Mouse (Mus musculus): ENCODE results near the gene Oma1.

DNA sequence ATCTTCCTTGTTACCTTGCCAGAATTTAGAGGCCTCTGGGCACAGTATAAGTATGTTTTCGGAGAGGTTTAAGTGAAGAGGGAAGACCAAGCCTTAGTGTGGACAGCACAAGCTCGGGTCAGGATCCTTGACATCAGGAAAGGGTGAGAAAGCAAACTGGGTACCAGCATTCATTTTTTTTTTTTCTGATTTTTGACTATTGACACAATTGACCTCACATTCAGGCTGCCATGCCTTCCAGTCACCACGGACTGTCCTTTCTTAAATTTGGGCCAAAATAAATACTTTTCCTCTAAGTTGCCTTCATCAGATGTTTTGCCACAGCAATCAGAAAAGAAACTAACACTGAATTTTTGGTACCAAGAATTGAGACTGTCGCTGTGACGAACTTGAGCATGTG lies 68.6 kb downstream of the Oma1 start:
- TF ChIP-seq CTCF (conservative IDR thresholded peaks at IDR 0.05; ENCODE audit: insufficient read depth, insufficient read length, low read depth, low read length) (no peak), POLR2A (IDR thresholded peaks at IDR 0.05; ENCODE audit: low read depth, low read length) (no peak)
